Mouse (Mus musculus): ENCODE measurements around the gene Gpatch8. TPM values are rescaled to one million over a fixed set of nuclear protein-coding genes. Genes with fewer than 3 reads are reported as not detected.

Gene Gpatch8
- total and polyA plus RNA-seq, 3 experiments = 11.5 to 24.7 (median 16.6) TPM

DNA sequence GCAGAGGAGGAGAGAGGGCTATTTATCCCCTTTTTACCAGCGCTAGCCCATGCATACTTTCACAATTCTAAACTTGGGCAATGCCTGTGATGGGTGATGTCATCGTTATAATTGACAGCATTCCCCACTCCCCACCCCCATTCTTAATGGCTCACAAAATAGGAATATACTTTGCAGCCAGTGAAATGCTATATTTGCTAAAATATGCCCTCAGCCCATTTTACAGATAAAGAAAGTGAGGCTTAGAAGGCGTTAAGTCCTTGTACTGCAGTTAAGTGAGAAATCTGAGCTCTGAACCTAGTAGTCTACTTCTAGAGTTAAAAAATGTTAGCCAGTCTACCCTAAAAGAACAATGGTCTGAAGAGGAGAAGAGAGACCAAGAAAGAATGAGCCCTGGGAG, 111.9 kb downstream of the Gpatch8 start:
- Histone ChIP-seq H3K9me3 (replicated peaks; ENCODE audit: low read length) (peaks cover 17% of the 10 kb centered on the region), H3K27me3 (replicated peaks) (peaks cover 60% of the 10 kb centered on the region), H3K36me3 (replicated peaks in 1 of 2; ENCODE audit: control insufficient read depth in 1 of 2, insufficient read depth in 1 of 2, low read length in 1 of 2) (no peaks in the 10 kb centered on the region), H3K27ac (ENCODE audit: insufficient read depth, low read depth) (no peak overlapping the region), H3K4me1 (ENCODE audit: control insufficient read depth in 1 of 2, insufficient read depth in 2 of 2) (no peaks in the 10 kb centered on the region), H3K79me2 (replicated peaks; ENCODE audit: control insufficient read depth, extremely low read depth, insufficient read depth, poor library complexity, severe bottlenecking) (no peaks in the 10 kb centered on the region), H3K9ac (ENCODE audit: insufficient read depth, low read depth) (no peak overlapping the region), H3K4me3 (replicated peaks in 1 of 3; ENCODE audit: low read depth in 2 of 3, low read length in 2 of 3, poor library complexity in 1 of 3) (no peak overlapping the region), H3K4me2 (ENCODE audit: insufficient read depth, low read depth, poor library complexity, severe bottlenecking) (no peak overlapping the region)
- in situ Hi-C loops (cut with MboI; ENCODE audit: low pct_ligation_motif_present, low pct_unique_long_range_greater_than_20kb, low sequenced_read_pairs) (no loop called here), dilution Hi-C loops (cut with MboI; ENCODE audit: extremely low pct_ligation_motif_present, extremely low pct_unique_long_range_greater_than_20kb, low sequenced_read_pairs) (no loop called here)
- DNase-seq (ENCODE audit: extremely low read depth) = no peak
- TF ChIP-seq PAX5 (IDR thresholded peaks at IDR 0.05; ENCODE audit: low read length) = no peak
- no peak for TF ChIP-seq ZNF384 (IDR thresholded peaks at IDR 0.05; ENCODE audit: low read depth, low read length)
- no peak for TF ChIP-seq RCOR1 (conservative IDR thresholded peaks at IDR 0.05; ENCODE audit: low read depth, low read length)
- no peak for TF ChIP-seq CTCF (conservative IDR thresholded peaks at IDR 0.05 in 1 of 2, IDR thresholded peaks at IDR 0.05 in 1 of 2; ENCODE audit: low read depth in 2 of 2, low read length in 2 of 2)
- no peak for TF ChIP-seq NELFE (IDR thresholded peaks at IDR 0.05; ENCODE audit: low read depth, low read length)
- no peak for TF ChIP-seq SMC3 (IDR thresholded peaks at IDR 0.05; ENCODE audit: low read depth, low read length)
- no peak for TF ChIP-seq MEF2A (IDR thresholded peaks at IDR 0.05; ENCODE audit: borderline replicate concordance, low read depth, low read length)
- no peak for TF ChIP-seq ELF1 (IDR thresholded peaks at IDR 0.05; ENCODE audit: low read depth, low read length)
- no peak for TF ChIP-seq MAX (IDR thresholded peaks at IDR 0.05; ENCODE audit: low read length)
- no peak for TF ChIP-seq TCF12 (IDR thresholded peaks at IDR 0.05; ENCODE audit: low read depth, low read length)
- TF ChIP-seq USF2 (conservative IDR thresholded peaks at IDR 0.05; ENCODE audit: low read depth, low read length) = no peak
- no peak for TF ChIP-seq MAFK (IDR thresholded peaks at IDR 0.05; ENCODE audit: insufficient replicate concordance, low read length)
- TF ChIP-seq E2F4 (IDR thresholded peaks at IDR 0.05; ENCODE audit: insufficient replicate concordance, low read depth, low read length) = no peak
- TF ChIP-seq CHD2 (IDR thresholded peaks at IDR 0.05; ENCODE audit: low read length) = no peak
- TF ChIP-seq GABPA (IDR thresholded peaks at IDR 0.05; ENCODE audit: insufficient replicate concordance, low read depth, low read length) = no peak
- TF ChIP-seq EP300 (IDR thresholded peaks at IDR 0.05; ENCODE audit: low read length) = no peak

DNA sequence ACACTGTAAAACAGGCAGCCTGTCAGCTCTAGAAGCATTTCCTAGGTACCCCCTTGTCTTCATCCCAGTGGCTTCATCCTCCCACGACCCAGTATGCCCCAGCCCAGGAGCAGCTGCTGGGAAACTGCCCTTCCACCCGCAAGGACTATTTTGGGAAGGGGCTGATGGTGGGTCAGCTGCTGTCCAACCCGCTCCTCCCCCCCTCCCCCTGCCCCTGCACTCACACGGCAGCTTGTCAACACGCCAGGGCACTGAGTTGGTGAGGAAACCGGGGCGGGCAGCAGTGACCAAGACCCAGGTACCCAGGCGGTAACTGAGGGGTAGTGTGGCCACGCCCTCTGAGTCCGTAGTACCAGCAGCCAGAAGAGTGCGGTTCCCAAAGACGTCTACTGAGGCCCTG, 112.5 kb downstream of the Gpatch8 start:
- no peaks in the 10 kb centered on the region for H3K36me3 ChIP-seq (replicated peaks in 1 of 2; ENCODE audit: control insufficient read depth in 1 of 2, insufficient read depth in 1 of 2, low read length in 1 of 2)
- no peak overlapping the region for H3K9ac ChIP-seq (ENCODE audit: insufficient read depth, low read depth)
- no peak for DNase-seq (ENCODE audit: extremely low read depth)
- H3K27ac ChIP-seq (ENCODE audit: insufficient read depth, low read depth) = no peak overlapping the region
- H3K4me2 ChIP-seq (ENCODE audit: insufficient read depth, low read depth, poor library complexity, severe bottlenecking) = no peak overlapping the region
- H3K4me1 ChIP-seq (ENCODE audit: control insufficient read depth in 1 of 2, insufficient read depth in 2 of 2) = no peaks in the 10 kb centered on the region
- no peaks in the 10 kb centered on the region for H3K79me2 ChIP-seq (replicated peaks; ENCODE audit: control insufficient read depth, extremely low read depth, insufficient read depth, poor library complexity, severe bottlenecking)
- peaks cover 54% of the 10 kb centered on the region for H3K27me3 ChIP-seq (replicated peaks)
- no peak overlapping the region for H3K4me3 ChIP-seq (replicated peaks in 1 of 3; ENCODE audit: low read depth in 2 of 3, low read length in 2 of 3, poor library complexity in 1 of 3)
- peaks cover 18% of the 10 kb centered on the region for H3K9me3 ChIP-seq (replicated peaks; ENCODE audit: low read length)
- in situ Hi-C loops (cut with MboI; ENCODE audit: low pct_ligation_motif_present, low pct_unique_long_range_greater_than_20kb, low sequenced_read_pairs) (no loop called here), dilution Hi-C loops (cut with MboI; ENCODE audit: extremely low pct_ligation_motif_present, extremely low pct_unique_long_range_greater_than_20kb, low sequenced_read_pairs) (no loop called here)
- TF ChIP-seq ZC3H11A (IDR thresholded peaks at IDR 0.05; ENCODE audit: low read depth, low read length) (no peak), SIN3A (IDR thresholded peaks at IDR 0.05; ENCODE audit: low read length) (no peak), RCOR1 (conservative IDR thresholded peaks at IDR 0.05; ENCODE audit: low read depth, low read length) (no peak), HCFC1 (IDR thresholded peaks at IDR 0.05; ENCODE audit: low read depth, low read length) (no peak)

Measured in CH12.LX (cell line).